Mouse (Mus musculus) layer of hippocampus, adult 18-20 months (tissue): ENCODE data around the gene Gm364. TPM values are rescaled to one million over a fixed set of nuclear protein-coding genes. Genes with fewer than 3 reads are reported as not detected.

Source experiments
- DNase-seq, 2 experiments: peaks; one replicate each; pipeline ENCODE4 v3.0.0; 2022; ENCODE audit warnings: low spot score in 2 of 2
- long read RNA-seq: library from polyadenylated mRNA; stranded (forward); transcript quantifications from one replicate; pipeline ENCODE4 v2.0.0, GENCODE M21; 2021
- total RNA-seq, 2 experiments: library from RNA; stranded (reverse); gene quantifications; 2 replicates each; pipeline ENCODE4 v1.2.3; 2021

Gene Gm364
- total RNA-seq: not detected
- long read RNA-seq: 0 reads

- DNase-seq: no peak
Observed at GRCm38 (mm10) chrX:57408769-57409168, at the start of gene Gm364. Gene Gm364 (plus strand): TSS chrX:57409154.

GRCm38 (mm10) chrX:57359316-57359715 lies 49.6 kb upstream of the Gm364 start:
- DNase-seq: no peak

- DNase-seq: no peak
Observed at GRCm38 (mm10) chrX:57364891-57365569, 43.9 kb upstream of the Gm364 start.

- no peak for DNase-seq
Observed at GRCm38 (mm10) chrX:57372965-57373364, 36.0 kb upstream of the Gm364 start.

DNA sequence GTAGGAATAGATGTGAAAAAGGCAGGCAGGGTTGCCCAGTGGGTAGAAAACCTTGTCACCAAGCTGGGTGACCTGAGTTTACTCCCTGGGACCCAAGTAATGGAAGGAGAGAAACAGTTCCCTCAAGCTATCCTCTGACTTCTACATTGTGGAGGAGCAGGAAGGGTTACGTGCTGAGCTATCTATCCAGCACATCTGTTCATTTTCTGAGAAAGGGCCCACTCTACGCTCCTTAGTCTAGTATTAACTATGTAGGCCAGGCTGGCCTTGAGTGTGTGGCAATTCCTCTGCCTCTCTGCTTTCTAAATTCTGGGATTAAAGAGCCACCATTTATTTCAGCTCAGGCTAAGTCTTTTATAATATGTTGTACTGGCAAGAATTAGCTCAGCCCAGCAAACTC lies 35.4 kb upstream of the Gm364 start:
- no peak for DNase-seq

DNA sequence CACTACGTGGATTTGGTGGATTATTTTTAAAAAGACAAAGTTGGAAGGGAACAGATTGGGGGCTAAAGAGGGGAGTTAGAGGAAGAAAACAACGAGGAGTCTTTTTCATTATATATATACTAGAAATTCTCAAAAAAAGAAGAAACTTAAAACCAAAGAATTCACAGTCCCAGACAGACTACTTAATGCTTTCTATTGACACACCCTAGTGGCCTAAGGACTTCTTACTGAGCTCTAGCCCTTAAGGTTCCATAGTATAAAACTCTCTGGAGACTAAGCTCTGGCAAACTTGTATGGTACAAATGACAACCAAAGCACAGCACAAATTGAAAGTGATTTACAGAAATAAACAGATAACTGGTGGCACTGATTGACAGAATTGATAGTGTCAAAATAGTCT lies 34.9 kb upstream of the Gm364 start:
- DNase-seq: no peak

DNA sequence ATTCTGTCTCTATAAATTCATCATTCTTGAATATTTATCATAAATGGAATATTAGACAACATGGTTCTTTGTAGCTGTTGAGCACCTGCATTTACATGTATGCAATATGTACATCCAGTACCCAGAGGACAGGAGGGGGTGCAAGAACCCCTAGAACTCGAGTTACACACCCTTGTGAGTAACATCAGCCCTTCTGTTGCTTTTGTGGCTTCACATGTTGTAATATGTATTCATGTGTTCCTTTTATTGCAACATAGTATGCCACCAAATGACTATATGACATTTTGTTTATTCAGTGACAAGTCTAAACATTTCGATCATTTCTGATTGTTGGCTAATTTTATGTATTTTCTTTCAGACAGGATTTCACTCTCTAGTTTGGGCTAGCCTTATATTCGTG lies 31.9 kb upstream of the Gm364 start:
- DNase-seq: no peak

DNA sequence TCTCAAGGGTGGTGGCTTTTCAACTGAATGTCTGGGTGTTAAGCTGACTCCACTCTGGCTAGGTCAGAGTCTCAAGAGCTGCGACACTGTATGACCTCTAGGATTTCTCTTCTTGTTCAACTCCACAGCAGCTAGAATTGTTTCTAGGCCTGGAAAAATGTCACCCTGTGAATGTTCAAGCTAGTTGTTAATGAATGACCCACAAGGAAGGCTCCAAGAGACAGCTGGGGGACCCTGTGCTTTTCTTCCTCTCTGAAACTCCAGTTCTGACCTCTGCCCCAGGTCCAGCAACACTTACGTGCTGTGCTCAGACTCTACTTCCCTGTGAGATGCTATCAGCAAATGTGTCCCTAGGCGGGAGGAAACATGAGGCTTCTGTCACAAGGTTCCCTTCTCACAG lies 30.4 kb upstream of the Gm364 start:
- no peak for DNase-seq

GRCm38 (mm10) chrX:57380915-57381314 lies 28.0 kb upstream of the Gm364 start:
- DNase-seq: peak in 1 of 2 experiments; percentile 5

- DNase-seq: peak; percentile 77 to 94
Observed at GRCm38 (mm10) chrX:57392367-57393246, 16.3 kb upstream of the Gm364 start, which contains the start of gene Rbmx. Gene Rbmx (minus strand): TSS chrX:57393036.

- no peak for DNase-seq
Observed at GRCm38 (mm10) chrX:57393412-57393811, 15.5 kb upstream of the Gm364 start.

- DNase-seq: no peak
Observed at GRCm38 (mm10) chrX:57401388-57401787, 7.6 kb upstream of the Gm364 start.

DNA sequence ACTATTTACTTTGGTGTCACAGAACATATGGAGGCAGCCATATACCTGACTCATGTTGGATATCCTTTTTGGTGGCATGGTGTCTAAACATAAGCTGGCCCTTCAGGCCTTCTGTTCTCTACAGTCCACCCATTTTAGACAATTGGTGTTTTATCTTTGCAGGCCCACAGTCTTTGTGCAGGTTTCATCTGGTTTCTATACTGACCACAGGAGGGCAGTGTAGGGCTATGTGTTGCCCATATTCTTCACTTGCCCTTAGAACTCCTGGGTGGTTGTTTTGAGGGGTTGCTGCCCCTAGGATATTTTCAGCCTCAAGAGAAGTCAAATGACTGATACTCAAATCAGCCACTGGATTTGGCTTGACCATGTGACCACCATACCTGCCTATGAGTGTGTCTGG lies 5.3 kb upstream of the Gm364 start:
- peak in 1 of 2 experiments; percentile 23 for DNase-seq

DNA sequence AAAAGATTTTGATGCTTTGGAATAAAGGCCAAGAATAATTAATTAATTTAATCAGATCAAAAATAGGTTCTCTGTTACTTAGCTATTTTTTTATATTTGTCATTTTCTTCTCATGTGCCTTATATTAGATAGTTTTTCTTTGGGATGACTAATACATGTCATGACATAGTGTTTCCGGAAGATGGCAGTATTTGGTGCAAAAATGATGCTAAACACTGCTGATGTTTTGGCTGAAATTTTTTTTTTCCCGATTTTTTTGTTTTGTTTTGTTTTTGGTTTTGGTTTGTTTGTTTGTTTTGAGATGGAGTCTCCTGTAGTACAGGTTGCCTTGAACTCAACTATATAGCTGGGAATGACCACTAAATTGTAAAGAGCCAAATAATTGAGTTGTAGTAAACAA lies 22.7 kb downstream of the Gm364 start:
- peak in 1 of 2 experiments; percentile 9 for DNase-seq

DNA sequence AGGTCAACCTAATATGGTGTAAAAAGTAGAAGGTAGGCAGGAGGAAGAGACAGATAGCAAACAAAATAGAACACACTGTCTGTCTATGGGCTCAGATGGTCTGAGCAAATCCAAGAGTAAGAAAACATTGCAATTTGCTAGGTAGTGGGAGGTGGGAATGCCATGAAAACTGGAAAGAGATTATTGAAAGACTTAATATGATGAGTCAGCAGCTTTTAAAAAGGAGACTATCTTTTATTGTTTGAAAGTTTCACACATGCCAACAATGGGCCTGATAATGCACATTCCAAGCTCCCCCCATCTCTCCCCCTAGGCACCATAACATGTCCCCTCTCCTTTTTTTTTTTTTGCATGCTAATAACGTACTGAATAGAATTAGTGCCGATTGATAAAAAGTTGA lies 24.9 kb downstream of the Gm364 start:
- no peak for DNase-seq

GRCm38 (mm10) chrX:57503634-57504033 lies 94.7 kb downstream of the Gm364 start, which contains the start of gene Gpr101:
Gene Gpr101 (minus strand): TSS chrX:57503757.
- no peak for DNase-seq

DNA sequence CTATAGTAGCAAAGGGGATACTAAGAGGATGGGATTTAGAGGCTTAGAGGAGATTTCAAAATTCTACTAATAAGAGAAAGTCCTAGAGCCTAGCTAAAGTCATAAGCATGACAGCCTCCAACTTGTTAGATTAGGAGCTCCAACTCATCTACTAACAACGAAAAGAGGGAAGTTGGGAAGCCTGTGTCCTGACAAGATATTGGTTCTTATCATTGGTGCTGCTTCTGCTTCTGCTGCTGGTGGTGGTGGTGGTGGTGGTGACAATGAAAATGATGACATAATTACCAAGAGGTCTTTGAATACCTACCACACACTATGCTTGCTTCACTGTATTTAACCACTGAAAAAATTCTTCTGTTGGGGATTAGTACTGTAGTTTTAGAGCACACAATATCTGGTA lies 97.3 kb downstream of the Gm364 start:
- no peak for DNase-seq

DNA sequence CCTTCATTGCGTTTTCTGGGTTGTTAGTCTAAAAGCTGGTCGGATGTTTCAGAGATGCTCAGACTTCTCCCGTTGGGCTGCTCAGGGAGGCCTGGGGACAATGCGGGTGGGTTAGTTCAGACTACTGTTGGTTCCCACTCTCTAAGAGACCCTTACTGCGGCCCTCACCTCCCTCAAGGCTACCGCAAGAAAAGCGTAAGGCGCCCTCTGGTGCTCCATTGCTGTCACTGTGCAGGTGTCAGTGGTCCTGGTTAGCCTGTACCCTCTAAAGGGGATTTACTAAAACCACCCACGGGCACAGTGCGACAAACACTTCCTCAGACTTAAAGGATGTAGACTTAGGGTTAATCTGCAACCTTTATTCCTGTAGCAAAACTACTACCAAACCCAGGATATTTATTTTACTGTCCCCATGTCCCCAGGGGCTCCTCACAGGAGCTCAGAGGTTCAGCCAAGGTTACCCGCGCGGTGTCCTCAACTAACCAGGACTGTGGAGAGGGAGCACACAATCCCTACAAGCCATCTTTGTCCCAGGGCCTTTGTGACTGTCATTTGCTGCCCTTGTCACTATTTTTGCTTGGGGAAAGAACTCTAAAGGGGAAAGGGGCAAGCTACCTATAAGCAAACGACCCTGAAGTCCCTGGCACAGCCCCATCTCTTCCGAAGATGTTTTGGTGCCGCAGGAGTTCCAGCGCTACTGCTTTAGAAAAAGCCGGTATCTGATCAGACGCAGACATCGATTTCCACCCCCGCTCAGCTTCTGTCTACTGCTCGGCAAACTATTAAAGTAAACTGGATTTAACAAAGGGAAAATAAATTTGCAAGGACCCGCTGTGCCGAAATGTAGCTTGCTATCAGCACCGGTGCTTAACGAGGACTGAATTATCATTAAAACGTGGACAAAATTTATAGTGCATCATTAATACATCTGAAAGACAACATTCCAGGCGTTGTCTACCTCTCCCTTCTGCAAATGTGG lies 112.5 kb downstream of the Gm364 start:
- DNase-seq: peak; percentile 12 to 55
